Mouse (Mus musculus) lung, adult 2 months (tissue): ENCODE measurements around the gene Cebpb. TPM values are rescaled to one million over a fixed set of nuclear protein-coding genes. Genes with fewer than 3 reads are reported as not detected.

Experiments
- DNase-seq: peaks from one replicate; pipeline ENCODE4 v3.0.0; 2022
- H3K4me1 ChIP-seq: fragments of 200-500 bp; 2 replicates; pipeline ENCODE4 v1.6.1; 2011; ENCODE audit warnings: low read length; ENCODE audit not compliant: control insufficient read depth, insufficient read depth
- H3K4me3 ChIP-seq: fragments of 200-500 bp; replicated peaks from 2 replicates; pipeline ENCODE3; 2011; ENCODE audit warnings: low read depth, mild to moderate bottlenecking, control low read depth, low read length; ENCODE audit errors: extremely low read depth
- CTCF ChIP-seq: fragments of 200-500 bp; IDR thresholded peaks from 2 replicates; pipeline ENCODE4 v1.5.1; 2011; ENCODE audit warnings: mild to moderate bottlenecking, low read length, control low read depth; ENCODE audit not compliant: insufficient read depth
- POLR2A ChIP-seq: fragments of 200-500 bp; IDR thresholded peaks from 2 replicates; pipeline ENCODE4 v1.6.1; 2011; ENCODE audit warnings: low read depth, mild to moderate bottlenecking, control low read depth, low read length, borderline replicate concordance; ENCODE audit errors: extremely low read depth
- WGBS: fragments of 180-500 bp; shearing (Covaris S2); methylation state at CpG from one replicate; pipeline ENCODE4 v1.1.7; 2018; 5-methylcytosine and 5-hydroxymethylcytosine counted together
- polyA plus RNA-seq: library from polyadenylated mRNA; depleted of rRNA; stranded (reverse); fragments of >200 nt; gene quantifications from 2 replicates; pipeline ENCODE4 v1.2.3, GENCODE M21; 2012

Gene Cebpb
- polyA plus RNA-seq, 1 experiment = 295 TPM

- H3K4me1 ChIP-seq = peaks cover 2% of the 10 kb centered on the region; the same call in 1 of the 2 replicates
- WGBS = 79% methylated on average over 3 of the region's 3 CpGs
- no peak overlapping the region for H3K4me3 ChIP-seq
- TF ChIP-seq CTCF (no peak), POLR2A (no peak)
- DNase-seq = no peak
These were observed 5.0 kb upstream of the Cebpb start for GRCm38 (mm10) chr2:167683721-167684120.

GRCm38 (mm10) chr2:167685137-167685536 lies 3.6 kb upstream of the Cebpb start:
- no peaks in the 10 kb centered on the region for H3K4me1 ChIP-seq
- DNase-seq = peak; percentile 97
- 6% methylated on average over 8 of the region's 8 CpGs for WGBS
- TF ChIP-seq CTCF = peak; percentile 100
- TF ChIP-seq POLR2A = no peak
- H3K4me3 ChIP-seq = no peak overlapping the region

GRCm38 (mm10) chr2:167685865-167686264 lies 2.9 kb upstream of the Cebpb start:
- H3K4me1 ChIP-seq = no peaks in the 10 kb centered on the region
- 78% methylated on average over 3 of the region's 3 CpGs for WGBS
- H3K4me3 ChIP-seq = no peak overlapping the region
- DNase-seq = no peak
- TF ChIP-seq CTCF (no peak), POLR2A (no peak)

- WGBS = 70% methylated on average over 16 of the region's 16 CpGs
- TF ChIP-seq CTCF (no peak), POLR2A (no peak)
These were observed 2.1 kb upstream of the Cebpb start for GRCm38 (mm10) chr2:167686382-167687249.

GRCm38 (mm10) chr2:167687250-167687586 lies 1.5 kb upstream of the Cebpb start:
- Histone ChIP-seq H3K4me1 (no peaks in the 10 kb centered on the region; the same call in 1 of the 2 replicates), H3K4me3 (no peak overlapping the region)
- DNase-seq = no peak
- 87% methylated on average over 4 of the region's 4 CpGs for WGBS
- TF ChIP-seq CTCF (no peak), POLR2A (no peak)

More at GRCm38 (mm10) chr2:167686382-167687249, 2.1 kb upstream of the Cebpb start:
- no peak for DNase-seq
- no peak overlapping the region for H3K4me3 ChIP-seq
- H3K4me1 ChIP-seq = no peaks in the 10 kb centered on the region

- peak; percentile 39 for DNase-seq
- no peak for TF ChIP-seq CTCF
- no peak for TF ChIP-seq POLR2A
- 58% methylated on average over 11 of the region's 11 CpGs for WGBS
- no peak overlapping the region for H3K4me3 ChIP-seq
- no peaks in the 10 kb centered on the region; the same call in 1 of the 2 replicates for H3K4me1 ChIP-seq
These were observed 1.0 kb upstream of the Cebpb start for GRCm38 (mm10) chr2:167687651-167688101.

- Histone ChIP-seq H3K4me1 (no peaks in the 10 kb centered on the region; the same call in 1 of the 2 replicates), H3K4me3 (peak overlapping the region; percentile 90)
- TF ChIP-seq CTCF = no peak
- no peak for TF ChIP-seq POLR2A
- 36% methylated on average over 12 of the region's 12 CpGs for WGBS
- DNase-seq = peak; percentile 42
These were observed 603 bp upstream of the Cebpb start for GRCm38 (mm10) chr2:167688126-167688497.

GRCm38 (mm10) chr2:167689501-167690218 lies 945 bp downstream of the Cebpb start, which contains the start of gene Tmem189:
Gene Tmem189 (minus strand): TSS chr2:167689822.
- peak; percentile 61; the same call in 1 of the 2 replicates for TF ChIP-seq POLR2A
- TF ChIP-seq CTCF = no peak
- peak within 1 kb of the TSS; percentile 90 for H3K4me3 ChIP-seq
- no peaks in the 10 kb centered on the region; the same call in 1 of the 2 replicates for H3K4me1 ChIP-seq
- WGBS = 1% methylated on average over 99 of the region's 99 CpGs
- DNase-seq = peak; percentile 69

- no peak for TF ChIP-seq CTCF
- 0 out of 2 replicates have a peak, but pooled peaks have one; percentile 4 for TF ChIP-seq POLR2A
- peak; percentile 68 for DNase-seq
- Histone ChIP-seq H3K4me3 (peak overlapping the region; percentile 90), H3K4me1 (no peaks in the 10 kb centered on the region; the same call in 1 of the 2 replicates)
- WGBS = 41% methylated on average over 15 of the region's 15 CpGs
These were observed 1.7 kb downstream of the Cebpb start for GRCm38 (mm10) chr2:167690219-167690961.

- H3K4me3 ChIP-seq = peak overlapping the region; percentile 83
- DNase-seq = peak; percentile 67
- TF ChIP-seq CTCF (no peak), POLR2A (peak; percentile 57; the same call in 1 of the 2 replicates)
- WGBS = 33% methylated on average over 12 of the region's 12 CpGs
- H3K4me1 ChIP-seq = no peaks in the 10 kb centered on the region; the same call in 1 of the 2 replicates
These were observed 2.2 kb downstream of the Cebpb start for GRCm38 (mm10) chr2:167690962-167691311.
